Mouse (Mus musculus): ENCODE results near the gene Amdhd1. TPM values are rescaled to one million over a fixed set of nuclear protein-coding genes. Genes with fewer than 3 reads are reported as not detected.
"Not testable (repeated sequence)": the region's sequence is repeated elsewhere in the genome, so short reads cannot be mapped to it uniquely, and the experiment has no call there.

The Amdhd1 gene
- total RNA-seq, 2 experiments from 2014 or later, result 0.54 to 0.61 TPM

- H3K4me3 ChIP-seq, result no peak overlapping the region
- no peak for TF ChIP-seq CTCF (IDR thresholded peaks at IDR 0.05)
- no peak for DNase-seq (ENCODE audit: extremely low spot score in 1 of 2, low spot score in 2 of 2)
- intact Hi-C loops (cut with DNase I), result no loop called here
- H3K27ac ChIP-seq, result no peak overlapping the region
Measured at GRCm38 (mm10) chr10:93559786-93560185, 20.0 kb upstream of the Amdhd1 start.

GRCm38 (mm10) chr10:93557971-93558370 lies 18.1 kb upstream of the Amdhd1 start:
- H3K27ac ChIP-seq; intact Hi-C loops (cut with DNase I); DNase-seq (ENCODE audit: extremely low spot score in 1 of 2, low spot score in 2 of 2): not testable (repeated sequence)

GRCm38 (mm10) chr10:93552596-93552995 lies 12.8 kb upstream of the Amdhd1 start:
- Histone ChIP-seq H3K4me3 (no peak overlapping the region), H3K27ac (no peak overlapping the region)
- intact Hi-C loops (cut with DNase I), result no loop called here
- DNase-seq (ENCODE audit: extremely low spot score in 1 of 2, low spot score in 2 of 2), result no peak
- TF ChIP-seq CTCF (IDR thresholded peaks at IDR 0.05), result no peak

More at GRCm38 (mm10) chr10:93557971-93558370, 18.1 kb upstream of the Amdhd1 start:
- H3K4me3 ChIP-seq, result not testable (repeated sequence)

GRCm38 (mm10) chr10:93549821-93550220 lies 10.0 kb upstream of the Amdhd1 start:
- no peak for TF ChIP-seq CTCF (IDR thresholded peaks at IDR 0.05)
- intact Hi-C loops (cut with DNase I), result loop anchor here (1.0 to 2.0 kb wide), 2 partner anchors 64 to 125 kb away; no protein-coding TSS in a partner anchor
- Histone ChIP-seq H3K27ac (no peak overlapping the region), H3K4me3 (no peak overlapping the region)
- DNase-seq (ENCODE audit: extremely low spot score in 1 of 2, low spot score in 2 of 2), result no peak

GRCm38 (mm10) chr10:93548991-93549390 lies 9.2 kb upstream of the Amdhd1 start:
- DNase-seq (ENCODE audit: extremely low spot score in 1 of 2, low spot score in 2 of 2), result peak; percentile 65 to 73
- Histone ChIP-seq H3K4me3 (no peak overlapping the region), H3K27ac (no peak overlapping the region)
- TF ChIP-seq CTCF (IDR thresholded peaks at IDR 0.05), result peak; percentile 88
- intact Hi-C loops (cut with DNase I), result loop anchor here (1.0 to 2.0 kb wide), 2 partner anchors 63 to 124 kb away; no protein-coding TSS in a partner anchor

- intact Hi-C loops (cut with DNase I), result loop anchor here (2.0 kb wide), 1 partner anchor 123 kb away; no protein-coding TSS in a partner anchor
- no peak overlapping the region for H3K4me3 ChIP-seq
- H3K27ac ChIP-seq, result no peak overlapping the region
- no peak for DNase-seq (ENCODE audit: extremely low spot score in 1 of 2, low spot score in 2 of 2)
- no peak for TF ChIP-seq CTCF (IDR thresholded peaks at IDR 0.05)
Measured at GRCm38 (mm10) chr10:93547741-93548270, 8.0 kb upstream of the Amdhd1 start.

- no peak overlapping the region for H3K4me3 ChIP-seq
- intact Hi-C loops (cut with DNase I), result no loop called here
- TF ChIP-seq CTCF (IDR thresholded peaks at IDR 0.05), result no peak
- no peak for DNase-seq (ENCODE audit: extremely low spot score in 1 of 2, low spot score in 2 of 2)
- no peak overlapping the region for H3K27ac ChIP-seq
Measured at GRCm38 (mm10) chr10:93544172-93544571, 4.3 kb upstream of the Amdhd1 start.

- H3K27ac ChIP-seq, result no peak overlapping the region
- no peak for DNase-seq (ENCODE audit: extremely low spot score in 1 of 2, low spot score in 2 of 2)
- intact Hi-C loops (cut with DNase I), result no loop called here
- no peak overlapping the region for H3K4me3 ChIP-seq
- no peak for TF ChIP-seq CTCF (IDR thresholded peaks at IDR 0.05)
Measured at GRCm38 (mm10) chr10:93543176-93543575, 3.3 kb upstream of the Amdhd1 start.

- no peak overlapping the region for H3K4me3 ChIP-seq
- no peak for TF ChIP-seq CTCF (IDR thresholded peaks at IDR 0.05)
- no peak overlapping the region for H3K27ac ChIP-seq
- no peak for DNase-seq (ENCODE audit: extremely low spot score in 1 of 2, low spot score in 2 of 2)
- intact Hi-C loops (cut with DNase I), result no loop called here
Measured at GRCm38 (mm10) chr10:93542356-93542755, 2.5 kb upstream of the Amdhd1 start.

- no peak for DNase-seq (ENCODE audit: extremely low spot score in 1 of 2, low spot score in 2 of 2)
- intact Hi-C loops (cut with DNase I), result no loop called here
- Histone ChIP-seq H3K27ac (no peak overlapping the region), H3K4me3 (no peak overlapping the region)
- TF ChIP-seq CTCF (IDR thresholded peaks at IDR 0.05), result no peak
Measured at GRCm38 (mm10) chr10:93541585-93541984, 1.8 kb upstream of the Amdhd1 start.

- DNase-seq (ENCODE audit: extremely low spot score in 1 of 2, low spot score in 2 of 2), result no peak
- Histone ChIP-seq H3K27ac (no peak within 1 kb of the TSS), H3K4me3 (peak within 1 kb of the TSS; percentile 41)
- intact Hi-C loops (cut with DNase I), result no loop called here
- no peak for TF ChIP-seq CTCF (IDR thresholded peaks at IDR 0.05)
Measured at GRCm38 (mm10) chr10:93540431-93541210, 788 bp upstream of the Amdhd1 start, which contains the start of gene Ccdc38. Gene Ccdc38, plus strand, starts transcription at chr10:93540632.

- no peak for DNase-seq (ENCODE audit: extremely low spot score in 1 of 2, low spot score in 2 of 2)
- intact Hi-C loops (cut with DNase I), result no loop called here
- H3K27ac ChIP-seq, result no peak overlapping the region
- no peak for TF ChIP-seq CTCF (IDR thresholded peaks at IDR 0.05)
- no peak overlapping the region for H3K4me3 ChIP-seq
Measured at GRCm38 (mm10) chr10:93538818-93539217, 1.0 kb downstream of the Amdhd1 start.
